ENCODE assay signal across 8 mouse cellular contexts in the genomic region with DNA sequence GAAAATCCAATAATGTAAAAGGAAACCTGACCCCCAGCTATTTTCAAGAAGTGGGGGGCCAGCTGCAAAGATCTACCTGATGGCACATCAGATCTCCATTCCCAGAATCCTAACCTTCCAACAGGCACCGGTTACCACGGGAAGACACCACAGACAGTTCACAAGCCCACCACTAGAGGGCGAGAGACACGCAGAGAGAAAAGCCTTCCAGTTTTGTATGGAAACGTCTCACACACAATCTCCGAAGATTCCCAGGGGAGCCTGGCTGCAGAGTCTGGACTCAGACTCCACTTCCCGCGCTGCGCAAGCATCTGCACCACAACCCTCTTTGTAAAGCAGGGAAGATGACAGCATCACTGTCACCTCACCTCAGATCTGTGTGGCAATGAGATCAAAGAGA. TPM values are rescaled to one million over a fixed set of nuclear protein-coding genes. Genes with fewer than 3 reads are reported as not detected.
DNase-seq lines count a peak whose midpoint lies in the region; ATAC-seq lines count a peak whose summit lies in the region.

No protein-coding gene starts in this region.

- peak; percentile 86 for DNase-seq in ZHBTc4 (ENCODE audit: low read depth, low spot score)
- DNase-seq in cerebellum, postnatal 4 days (ENCODE audit: low spot score in 2 of 2), result peak; percentile 85 to 93
- DNase-seq in gastrocnemius, adult 18-20 months (ENCODE audit: low spot score), result peak; percentile 92
- DNase-seq in layer of hippocampus, postnatal 25 days (ENCODE audit: extremely low spot score in 1 of 2, low spot score in 1 of 2), result peak; percentile 86 to 94
- DNase-seq in lung, postnatal 25 days (ENCODE audit: low spot score), result peak; percentile 89
- DNase-seq in retina, embryonic 14.5 days (ENCODE audit: low spot score), result peak; percentile 95
- peak; percentile 70 to 74 for DNase-seq in urinary bladder, adult 18-20 months (ENCODE audit: low spot score in 2 of 2)

- WGBS in hindbrain, embryonic 15.5 days, result under 1% methylated on average over 9 of the region's 9 CpGs

- H3K9ac ChIP-seq in hindbrain, embryonic 15.5 days, result no peak overlapping the region

- H3K36me3 ChIP-seq in hindbrain, embryonic 15.5 days, result no peaks in the 10 kb centered on the region

- H3K27ac ChIP-seq in hindbrain, embryonic 15.5 days (replicated peaks), result no peak overlapping the region; the same call in 1 of the 2 replicates

- ATAC-seq in hindbrain, embryonic 15.5 days (ENCODE audit: low FRiP score, low read depth), result peak; percentile 69; the same call in 1 of the 2 replicates

- H3K4me2 ChIP-seq in hindbrain, embryonic 15.5 days, result peak overlapping the region; percentile 49

- H3K27me3 ChIP-seq in hindbrain, embryonic 15.5 days, result no peaks in the 10 kb centered on the region

- H3K9me3 ChIP-seq in hindbrain, embryonic 15.5 days, result no peaks in the 10 kb centered on the region

- H3K4me3 ChIP-seq in hindbrain, embryonic 15.5 days, result 0 out of 2 replicates have a peak overlapping the region, but pooled peaks have one; percentile 19

- peaks cover 12% of the 10 kb centered on the region for H3K4me1 ChIP-seq in hindbrain, embryonic 15.5 days (replicated peaks)

RNA-seq across cellular contexts. Expression of gene Hlcs, which starts 43.7 kb away (rescaled TPM):
- 10 to 100 TPM in 1 of 2 experiments, 1 to 10 TPM in 1; 9.8 to 10.8 TPM for total RNA-seq in gastrocnemius, adult 18-20 months (2021)
- 9.4 and 9.6 TPM in 2 replicates for polyA plus RNA-seq in hindbrain, embryonic 15.5 days (2015; fragmentation: Nextera tagmentation; extraction: Ambion mirVana)
- total RNA-seq in layer of hippocampus, postnatal 25 days (2021), result 10 to 100 TPM; 12.4 to 13.7 TPM

RNA-seq across cellular contexts. Expression of gene Ripply3, which starts 58.6 kb away (rescaled TPM):
- 1 to 10 TPM in 1 of 2 experiments, under 1 TPM in 1; 0.43 to 1.4 TPM for total RNA-seq in gastrocnemius, adult 18-20 months (2021)
- 0.94 and 1.1 TPM in 2 replicates for polyA plus RNA-seq in hindbrain, embryonic 15.5 days (2015; fragmentation: Nextera tagmentation; extraction: Ambion mirVana)
- under 1 TPM; 0.17 to 0.23 TPM for total RNA-seq in layer of hippocampus, postnatal 25 days (2021)
